Mouse (Mus musculus) intestine, embryonic 14.5 days (tissue): ENCODE measurements around the gene Usp12. TPM values are rescaled to one million over a fixed set of nuclear protein-coding genes. Genes with fewer than 3 reads are reported as not detected.

Experiments used
- ATAC-seq: fragments of 200-750 bp; cut with Nextera tagmentation; replicated peaks from 2 replicates; pipeline ENCODE4 v1.8.0; 2017; ENCODE audit warnings: low read depth, moderate number of reproducible peaks, moderate TSS enrichment, moderate library complexity; ENCODE audit not compliant: low FRiP score, low TSS enrichment
- DNase-seq: peaks from one replicate; pipeline ENCODE4 v3.0.0-alpha.2; 2018; ENCODE audit warnings: low spot score
- H3K27ac ChIP-seq: fragments of 300-500 bp; sonication (generic); 2 replicates; pipeline ENCODE4 v1.5.1; 2014; ENCODE audit warnings: low read depth, mild to moderate bottlenecking, control low read depth
- H3K27me3 ChIP-seq: fragments of 300-500 bp; sonication (generic); replicated peaks from 2 replicates; pipeline ENCODE4 v1.6.1; 2014; ENCODE audit warnings: low read length, control low read depth; ENCODE audit not compliant: control insufficient read depth, insufficient read depth
- H3K36me3 ChIP-seq: fragments of 300-500 bp; sonication (generic); 2 replicates; pipeline ENCODE4 v1.6.1; 2014; ENCODE audit warnings: low read length, control low read depth; ENCODE audit not compliant: control insufficient read depth, insufficient read depth
- H3K4me1 ChIP-seq: fragments of 300-500 bp; sonication (generic); replicated peaks from 2 replicates; pipeline ENCODE4 v1.6.1; 2014; ENCODE audit warnings: low read length, control low read depth, mixed read lengths; ENCODE audit not compliant: control insufficient read depth, insufficient read depth
- H3K4me2 ChIP-seq: fragments of 300-500 bp; sonication (generic); 2 replicates; pipeline ENCODE4 v1.6.1; 2014; ENCODE audit warnings: low read length
- H3K4me3 ChIP-seq: fragments of 300-500 bp; sonication (generic); 2 replicates; pipeline ENCODE4 v1.5.1; 2014; ENCODE audit warnings: low read depth, low read length, control low read depth, mixed read lengths
- H3K9ac ChIP-seq: fragments of 300-500 bp; sonication (generic); 2 replicates; pipeline ENCODE4 v1.6.1; 2014; ENCODE audit warnings: mild to moderate bottlenecking, low read length
- H3K9me3 ChIP-seq: fragments of 300-500 bp; sonication (generic); 2 replicates; pipeline ENCODE4 v1.6.1; 2016; ENCODE audit warnings: low read length, control low read depth; ENCODE audit not compliant: control insufficient read depth
- WGBS: fragments of 180-500 bp; shearing (Covaris S2); extraction: QIAGEN DNeasy Blood & Tissue Kit; methylation state at CpG from one replicate; pipeline ENCODE4 v1.1.7; 2014; 5-methylcytosine and 5-hydroxymethylcytosine counted together
- polyA plus RNA-seq: library from polyadenylated mRNA; unstranded; fragments of >200 nt; fragmentation: Nextera tagmentation; extraction: Ambion mirVana; gene quantifications from 2 replicates; pipeline ENCODE4 v1.2.1, GENCODE M21; 2014

Gene Usp12
- polyA plus RNA-seq, 1 experiment from 2014 or later = 19.2 TPM

- 24% methylated on average over 11 of the region's 11 CpGs for WGBS
- H3K4me2 ChIP-seq = no peak overlapping the region
- DNase-seq (no peak), ATAC-seq (peak; percentile 75)
- peaks cover 14% of the 10 kb centered on the region for H3K4me1 ChIP-seq
- H3K27ac ChIP-seq = no peak overlapping the region
- H3K9ac ChIP-seq = no peak overlapping the region
- no peaks in the 10 kb centered on the region for H3K27me3 ChIP-seq
- no peak overlapping the region for H3K4me3 ChIP-seq
- peaks cover 12% of the 10 kb centered on the region for H3K36me3 ChIP-seq
- no peaks in the 10 kb centered on the region for H3K9me3 ChIP-seq
Observed at GRCm38 (mm10) chr5:146771982-146772381, 22.8 kb downstream of the Usp12 start.

GRCm38 (mm10) chr5:146770002-146770848, 24.6 kb downstream of the Usp12 start:
- Histone ChIP-seq H3K27me3 (no peaks in the 10 kb centered on the region), H3K4me2 (no peak overlapping the region), H3K9me3 (no peaks in the 10 kb centered on the region), H3K9ac (no peak overlapping the region), H3K27ac (no peak overlapping the region), H3K36me3 (peaks cover 26% of the 10 kb centered on the region), H3K4me1 (peaks cover 14% of the 10 kb centered on the region), H3K4me3 (no peak overlapping the region)
- DNase-seq (no peak), ATAC-seq (no peak)
- 67% methylated on average over 15 of the region's 15 CpGs for WGBS

- Histone ChIP-seq H3K9me3 (no peaks in the 10 kb centered on the region), H3K4me3 (no peak overlapping the region), H3K4me2 (no peak overlapping the region), H3K9ac (no peak overlapping the region), H3K36me3 (peaks cover 48% of the 10 kb centered on the region), H3K27me3 (no peaks in the 10 kb centered on the region), H3K27ac (no peak overlapping the region), H3K4me1 (0 out of 2 replicates have a peak, but pooled peaks cover 8% of the 10 kb centered on the region)
- no peak for DNase-seq
- 88% methylated on average over 5 of the region's 5 CpGs for WGBS
- ATAC-seq = no peak
Observed at GRCm38 (mm10) chr5:146765791-146766190, 29.0 kb downstream of the Usp12 start.

- no peaks in the 10 kb centered on the region for H3K27me3 ChIP-seq
- no peak overlapping the region for H3K9ac ChIP-seq
- peaks cover 43% of the 10 kb centered on the region for H3K36me3 ChIP-seq
- no peaks in the 10 kb centered on the region for H3K4me1 ChIP-seq
- 88% methylated on average over 6 of the region's 6 CpGs for WGBS
- no peaks in the 10 kb centered on the region for H3K9me3 ChIP-seq
- ATAC-seq (no peak), DNase-seq (no peak)
- H3K4me3 ChIP-seq = no peak overlapping the region
- H3K4me2 ChIP-seq = no peak overlapping the region
- no peak overlapping the region for H3K27ac ChIP-seq
Observed at GRCm38 (mm10) chr5:146759159-146759558, 35.6 kb downstream of the Usp12 start.

- no peak for ATAC-seq
- Histone ChIP-seq H3K4me3 (no peak overlapping the region), H3K4me2 (no peak overlapping the region), H3K36me3 (peaks cover 49% of the 10 kb centered on the region), H3K27me3 (no peaks in the 10 kb centered on the region), H3K4me1 (no peaks in the 10 kb centered on the region), H3K9me3 (no peaks in the 10 kb centered on the region), H3K9ac (no peak overlapping the region), H3K27ac (no peak overlapping the region)
- 67% methylated on average over 6 of the region's 6 CpGs for WGBS
- DNase-seq = no peak
Observed at GRCm38 (mm10) chr5:146757921-146758320, 36.9 kb downstream of the Usp12 start.

- Histone ChIP-seq H3K4me2 (no peak overlapping the region), H3K4me3 (no peak overlapping the region), H3K27ac (no peak overlapping the region), H3K27me3 (no peaks in the 10 kb centered on the region), H3K36me3 (peaks cover 49% of the 10 kb centered on the region), H3K9ac (no peak overlapping the region), H3K9me3 (no peaks in the 10 kb centered on the region), H3K4me1 (no peaks in the 10 kb centered on the region)
- 73% methylated on average over 5 of the region's 5 CpGs for WGBS
- no peak for DNase-seq
- 0 out of 2 replicates have a peak, but pooled peaks have one; percentile 54 for ATAC-seq
Observed at GRCm38 (mm10) chr5:146757316-146757715, 37.5 kb downstream of the Usp12 start.

- 95% methylated on average over 8 of the region's 8 CpGs for WGBS
- DNase-seq (no peak), ATAC-seq (no peak)
- no peaks in the 10 kb centered on the region for H3K4me1 ChIP-seq
- no peak overlapping the region for H3K4me2 ChIP-seq
- H3K9me3 ChIP-seq = no peaks in the 10 kb centered on the region
- H3K4me3 ChIP-seq = no peak overlapping the region
- H3K27me3 ChIP-seq = no peaks in the 10 kb centered on the region
- no peak overlapping the region for H3K27ac ChIP-seq
- peaks cover 69% of the 10 kb centered on the region for H3K36me3 ChIP-seq
- no peak overlapping the region for H3K9ac ChIP-seq
Observed at GRCm38 (mm10) chr5:146753181-146753580, 41.6 kb downstream of the Usp12 start.

- WGBS = 87% methylated on average over 7 of the region's 7 CpGs
Observed at GRCm38 (mm10) chr5:146750958-146751357, 43.8 kb downstream of the Usp12 start.

GRCm38 (mm10) chr5:146750273-146750672, 44.5 kb downstream of the Usp12 start:
- Histone ChIP-seq H3K4me2 (no peak overlapping the region), H3K9ac (no peak overlapping the region), H3K27me3 (no peaks in the 10 kb centered on the region), H3K4me1 (no peaks in the 10 kb centered on the region), H3K36me3 (peaks cover 64% of the 10 kb centered on the region), H3K4me3 (no peak overlapping the region), H3K27ac (no peak overlapping the region), H3K9me3 (no peaks in the 10 kb centered on the region)
- WGBS = 86% methylated on average over 7 of the region's 7 CpGs
- DNase-seq (no peak), ATAC-seq (no peak)

More at GRCm38 (mm10) chr5:146750958-146751357, 43.8 kb downstream of the Usp12 start:
- H3K9ac ChIP-seq = no peak overlapping the region
- H3K27ac ChIP-seq = no peak overlapping the region
- H3K4me2 ChIP-seq = no peak overlapping the region
- no peak for ATAC-seq
- no peaks in the 10 kb centered on the region for H3K9me3 ChIP-seq
- no peaks in the 10 kb centered on the region for H3K4me1 ChIP-seq
- H3K4me3 ChIP-seq = no peak overlapping the region
- no peaks in the 10 kb centered on the region for H3K27me3 ChIP-seq
- no peak for DNase-seq
- peaks cover 64% of the 10 kb centered on the region for H3K36me3 ChIP-seq
